Mouse (Mus musculus): ENCODE measurements at regions not wholly inside any gene's neighbourhood (a gene's known extent, or its start where the extent isn't known, plus 50 kb on each side); places are given as distances from the start of the nearest gene placed in this dataset.

DNA sequence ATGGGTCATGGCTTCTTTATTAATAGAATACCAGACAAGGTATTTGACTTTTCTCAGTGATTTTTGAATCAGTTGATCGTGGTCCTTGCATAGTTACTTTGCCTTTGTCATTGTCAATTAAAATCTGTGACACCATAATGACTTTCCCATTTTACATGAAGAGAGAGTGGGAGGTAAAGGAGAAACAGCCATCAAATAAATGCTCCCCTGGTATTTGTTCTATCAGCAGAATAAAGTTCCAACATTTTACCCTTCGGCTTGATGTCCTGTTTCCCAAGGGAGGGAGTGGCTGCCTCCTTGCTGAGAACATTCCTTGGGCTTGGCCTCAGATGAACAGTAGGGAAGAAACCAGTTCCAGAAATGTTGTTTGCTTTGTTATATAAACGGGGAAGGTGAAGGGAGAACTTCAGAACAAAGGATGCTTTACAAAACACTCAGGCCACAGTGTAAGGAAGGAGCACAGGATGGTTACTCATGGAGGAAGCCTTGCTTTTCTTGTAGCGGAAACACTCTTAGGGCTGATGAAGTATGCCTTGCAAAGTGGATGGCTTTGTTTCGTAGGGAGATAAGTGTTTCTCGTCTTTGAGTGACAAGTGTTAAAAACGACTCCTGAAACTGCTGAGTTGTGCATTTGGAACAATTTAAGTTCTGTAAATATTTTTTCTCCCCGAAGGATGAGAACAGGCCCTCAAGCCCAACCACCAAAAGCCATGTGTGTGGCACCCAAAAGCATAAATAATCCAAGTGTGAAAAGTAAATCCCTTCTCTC lies 404.8 kb upstream of the Alcam start:
- Histone ChIP-seq H3K27me3 (no peaks in the 10 kb centered on the region), H3K36me3 (no peaks in the 10 kb centered on the region), H3K9me3 (no peaks in the 10 kb centered on the region), H3K4me1 (no peaks in the 10 kb centered on the region), H3K27ac (no peak overlapping the region), H3K4me2 (no peak overlapping the region), H3K4me3 (no peak overlapping the region), H3K9ac (no peak overlapping the region)
- ATAC-seq (ENCODE audit: insufficient number of reproducible peaks, insufficient read depth, low FRiP score, low TSS enrichment, low read depth): no peak
- WGBS: 39% methylated on average over 8 of the region's 8 CpGs

GRCm38 (mm10) chr16:52851129-52851528 lies 397.3 kb upstream of the Alcam start:
- H3K9ac ChIP-seq: no peak overlapping the region
- H3K36me3 ChIP-seq: no peaks in the 10 kb centered on the region
- H3K27me3 ChIP-seq: no peaks in the 10 kb centered on the region
- no peak overlapping the region for H3K4me3 ChIP-seq
- no peak overlapping the region for H3K27ac ChIP-seq
- no peaks in the 10 kb centered on the region for H3K4me1 ChIP-seq
- no peak for ATAC-seq (ENCODE audit: insufficient number of reproducible peaks, insufficient read depth, low FRiP score, low TSS enrichment, low read depth)
- WGBS: 93% methylated on average over 2 of the region's 2 CpGs
- H3K9me3 ChIP-seq: no peaks in the 10 kb centered on the region
- no peak overlapping the region for H3K4me2 ChIP-seq

DNA sequence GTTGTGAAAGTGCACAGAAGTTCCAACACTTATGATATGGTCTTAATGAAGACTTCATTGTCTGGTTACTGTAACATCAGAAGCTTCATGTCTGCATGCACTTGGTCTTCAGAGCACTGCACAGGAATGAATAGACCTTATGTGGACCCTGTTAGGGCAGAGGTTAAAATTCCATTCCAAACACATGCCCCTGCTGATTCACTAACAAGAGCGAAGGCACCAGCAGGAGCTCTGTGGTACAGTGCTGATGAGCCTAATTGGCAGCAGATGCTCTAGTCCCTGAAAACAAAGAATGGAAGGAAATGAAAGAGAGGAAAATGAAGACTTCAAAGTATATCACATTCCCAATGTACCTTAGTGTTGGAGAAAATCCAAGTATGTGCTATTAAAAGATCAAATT lies 365.1 kb upstream of the Alcam start:
- Histone ChIP-seq H3K36me3 (no peaks in the 10 kb centered on the region), H3K4me3 (no peak overlapping the region), H3K27ac (no peak overlapping the region), H3K9me3 (no peaks in the 10 kb centered on the region), H3K9ac (no peak overlapping the region), H3K27me3 (no peaks in the 10 kb centered on the region), H3K4me2 (no peak overlapping the region), H3K4me1 (no peaks in the 10 kb centered on the region)
- 14% methylated on average over 1 of the region's 1 CpGs for WGBS
- no peak for ATAC-seq (ENCODE audit: insufficient number of reproducible peaks, insufficient read depth, low FRiP score, low TSS enrichment, low read depth)

GRCm38 (mm10) chr16:52811219-52811618 lies 357.3 kb upstream of the Alcam start:
- Histone ChIP-seq H3K4me1 (no peaks in the 10 kb centered on the region), H3K27me3 (no peaks in the 10 kb centered on the region), H3K9ac (no peak overlapping the region), H3K36me3 (no peaks in the 10 kb centered on the region), H3K4me3 (no peak overlapping the region), H3K4me2 (no peak overlapping the region), H3K9me3 (no peaks in the 10 kb centered on the region), H3K27ac (no peak overlapping the region)
- ATAC-seq (ENCODE audit: insufficient number of reproducible peaks, insufficient read depth, low FRiP score, low TSS enrichment, low read depth): no peak
- 23% methylated on average over 3 of the region's 3 CpGs for WGBS

DNA sequence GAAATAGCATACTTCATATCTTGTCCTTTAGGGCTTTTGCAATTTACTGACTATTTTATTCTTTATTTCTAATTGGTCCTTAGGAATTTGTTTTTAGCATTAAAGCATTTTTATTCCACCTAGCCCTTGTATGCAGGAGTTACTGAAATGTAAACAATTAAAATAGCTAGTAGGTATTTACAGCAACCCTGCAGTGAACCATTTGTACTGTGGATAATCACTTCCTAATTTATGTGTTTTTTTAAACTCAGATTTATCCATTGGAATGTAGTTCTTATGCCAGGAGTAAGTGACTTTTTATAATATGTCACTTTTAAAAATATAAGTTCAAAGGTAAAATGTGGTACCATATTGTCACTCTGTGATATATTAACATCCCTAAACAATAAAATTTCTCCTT lies 350.5 kb upstream of the Alcam start:
- no peaks in the 10 kb centered on the region for H3K9me3 ChIP-seq
- no peaks in the 10 kb centered on the region for H3K4me1 ChIP-seq
- H3K36me3 ChIP-seq: no peaks in the 10 kb centered on the region
- H3K9ac ChIP-seq: no peak overlapping the region
- no peak for ATAC-seq (ENCODE audit: insufficient number of reproducible peaks, insufficient read depth, low FRiP score, low TSS enrichment, low read depth)
- no peak overlapping the region for H3K4me3 ChIP-seq
- no peak overlapping the region for H3K4me2 ChIP-seq
- H3K27ac ChIP-seq: no peak overlapping the region
- no peaks in the 10 kb centered on the region for H3K27me3 ChIP-seq

DNA sequence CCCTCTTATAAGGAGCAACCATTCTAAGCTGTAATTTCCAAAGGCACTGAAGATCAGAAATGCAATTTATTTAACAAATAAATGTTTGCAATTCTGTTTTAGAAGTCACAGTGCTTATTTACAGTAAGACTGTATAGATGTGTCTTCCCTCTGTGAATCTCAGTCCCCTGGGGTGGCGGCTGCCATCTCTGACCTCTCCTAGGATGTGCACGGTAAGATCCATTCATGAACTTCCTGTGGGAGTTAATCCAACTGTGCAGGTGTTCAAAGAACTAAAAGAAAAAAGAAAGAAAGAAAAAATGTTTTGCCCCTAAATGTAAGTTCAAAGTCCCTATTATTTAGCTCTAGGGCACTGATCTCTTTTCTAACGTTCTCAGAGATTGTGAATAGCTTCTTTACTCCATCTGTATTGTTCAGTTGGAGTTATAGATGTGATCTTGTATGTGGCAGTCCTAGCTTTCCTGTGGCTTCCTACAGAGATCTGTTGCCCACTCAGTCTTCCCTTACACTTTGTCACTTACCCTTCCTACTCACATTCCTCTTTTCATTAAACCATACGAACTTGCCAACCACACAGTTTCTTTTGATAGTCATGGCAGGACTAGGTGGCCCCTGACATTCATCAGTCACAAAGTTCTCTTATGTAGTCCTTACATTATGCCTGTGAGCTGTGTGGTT lies 346.0 kb upstream of the Alcam start:
- H3K4me1 ChIP-seq: no peaks in the 10 kb centered on the region
- 43% methylated on average over 4 of the region's 4 CpGs for WGBS
- no peaks in the 10 kb centered on the region for H3K27me3 ChIP-seq
- no peaks in the 10 kb centered on the region for H3K36me3 ChIP-seq
- ATAC-seq (ENCODE audit: insufficient number of reproducible peaks, insufficient read depth, low FRiP score, low TSS enrichment, low read depth): no peak
- no peaks in the 10 kb centered on the region for H3K9me3 ChIP-seq
- no peak overlapping the region for H3K9ac ChIP-seq
- H3K4me2 ChIP-seq: no peak overlapping the region
- no peak overlapping the region for H3K27ac ChIP-seq
- no peak overlapping the region for H3K4me3 ChIP-seq

GRCm38 (mm10) chr16:52795184-52795583 lies 341.3 kb upstream of the Alcam start:
- Histone ChIP-seq H3K27ac (no peak overlapping the region), H3K27me3 (no peaks in the 10 kb centered on the region), H3K9me3 (no peaks in the 10 kb centered on the region), H3K4me1 (no peaks in the 10 kb centered on the region), H3K4me3 (no peak overlapping the region), H3K36me3 (no peaks in the 10 kb centered on the region), H3K9ac (no peak overlapping the region), H3K4me2 (no peak overlapping the region)
- ATAC-seq (ENCODE audit: insufficient number of reproducible peaks, insufficient read depth, low FRiP score, low TSS enrichment, low read depth): no peak
- WGBS: 80% methylated on average over 1 of the region's 1 CpGs

DNA sequence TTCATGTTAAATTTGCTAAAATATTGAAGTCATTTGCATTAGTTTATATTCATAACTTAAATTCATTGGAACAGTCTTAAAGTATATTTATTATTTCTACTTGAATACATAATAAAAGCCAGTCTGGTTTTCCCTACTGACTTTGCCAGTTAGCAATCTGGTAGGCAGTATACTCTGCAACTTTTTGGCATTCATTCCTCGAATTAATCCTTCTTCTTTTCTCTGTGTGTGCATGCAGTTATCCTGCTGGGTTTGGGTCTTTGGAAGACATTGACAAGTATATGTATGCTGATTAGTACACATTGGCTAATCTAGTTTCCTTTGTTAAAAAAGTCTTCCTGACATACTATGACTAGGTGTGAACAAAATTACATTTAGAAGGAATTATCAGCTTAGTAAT lies 336.1 kb upstream of the Alcam start:
- no peak for ATAC-seq (ENCODE audit: insufficient number of reproducible peaks, insufficient read depth, low FRiP score, low TSS enrichment, low read depth)
- Histone ChIP-seq H3K27me3 (no peaks in the 10 kb centered on the region), H3K4me3 (no peak overlapping the region), H3K9me3 (no peaks in the 10 kb centered on the region), H3K4me1 (no peaks in the 10 kb centered on the region), H3K36me3 (no peaks in the 10 kb centered on the region), H3K4me2 (no peak overlapping the region), H3K27ac (no peak overlapping the region), H3K9ac (no peak overlapping the region)
- 72% methylated on average over 1 of the region's 1 CpGs for WGBS

GRCm38 (mm10) chr16:52747744-52748143 lies 293.9 kb upstream of the Alcam start:
- ATAC-seq (ENCODE audit: insufficient number of reproducible peaks, insufficient read depth, low FRiP score, low TSS enrichment, low read depth): no peak
- H3K4me2 ChIP-seq: no peak overlapping the region
- H3K27ac ChIP-seq: no peak overlapping the region
- no peaks in the 10 kb centered on the region for H3K36me3 ChIP-seq
- no peak overlapping the region for H3K4me3 ChIP-seq
- peaks cover 4% of the 10 kb centered on the region; the same call in 1 of the 2 replicates for H3K4me1 ChIP-seq
- no peak overlapping the region for H3K9ac ChIP-seq
- H3K27me3 ChIP-seq: no peaks in the 10 kb centered on the region
- H3K9me3 ChIP-seq: no peaks in the 10 kb centered on the region
- 93% methylated on average over 3 of the region's 3 CpGs for WGBS

- Histone ChIP-seq H3K4me3 (no peak overlapping the region), H3K27ac (no peak overlapping the region), H3K9ac (no peak overlapping the region), H3K27me3 (no peaks in the 10 kb centered on the region), H3K36me3 (no peaks in the 10 kb centered on the region), H3K4me1 (peaks cover 4% of the 10 kb centered on the region; the same call in 1 of the 2 replicates), H3K9me3 (no peaks in the 10 kb centered on the region), H3K4me2 (no peak overlapping the region)
- WGBS: 41% methylated on average over 3 of the region's 3 CpGs
- no peak for ATAC-seq (ENCODE audit: insufficient number of reproducible peaks, insufficient read depth, low FRiP score, low TSS enrichment, low read depth)
Observed at GRCm38 (mm10) chr16:52746186-52746585, 292.3 kb upstream of the Alcam start.

DNA sequence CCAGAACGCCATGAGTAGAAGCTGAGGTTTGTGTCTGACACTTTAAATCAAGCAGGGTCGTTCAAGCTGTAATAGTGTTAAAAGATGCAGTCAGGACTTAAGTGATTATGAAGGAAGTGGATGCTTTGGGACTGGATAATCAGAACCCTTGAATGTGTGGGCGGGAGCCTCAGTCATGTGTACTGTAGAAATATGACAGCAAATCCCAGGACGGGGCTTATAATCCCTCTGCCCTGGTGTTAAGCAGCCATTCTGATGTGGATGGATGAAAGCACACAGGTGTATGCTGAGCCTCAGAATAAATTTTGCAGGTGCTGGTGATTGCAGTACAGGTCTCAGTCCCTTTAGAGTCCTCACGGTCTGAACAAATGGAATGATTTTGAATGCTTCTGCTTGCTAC lies 290.8 kb upstream of the Alcam start:
- no peak for ATAC-seq (ENCODE audit: insufficient number of reproducible peaks, insufficient read depth, low FRiP score, low TSS enrichment, low read depth)
- H3K27ac ChIP-seq: no peak overlapping the region
- H3K9me3 ChIP-seq: no peaks in the 10 kb centered on the region
- no peak overlapping the region for H3K4me3 ChIP-seq
- 72% methylated on average over 5 of the region's 5 CpGs for WGBS
- H3K4me1 ChIP-seq: peaks cover 4% of the 10 kb centered on the region; the same call in 1 of the 2 replicates
- no peaks in the 10 kb centered on the region for H3K27me3 ChIP-seq
- H3K4me2 ChIP-seq: no peak overlapping the region
- H3K36me3 ChIP-seq: no peaks in the 10 kb centered on the region
- no peak overlapping the region for H3K9ac ChIP-seq

- no peak overlapping the region for H3K4me2 ChIP-seq
- no peaks in the 10 kb centered on the region for H3K9me3 ChIP-seq
- H3K4me1 ChIP-seq: peaks cover 4% of the 10 kb centered on the region; the same call in 1 of the 2 replicates
- H3K27ac ChIP-seq: no peak overlapping the region
- no peaks in the 10 kb centered on the region for H3K27me3 ChIP-seq
- 54% methylated on average over 3 of the region's 3 CpGs for WGBS
- no peak for ATAC-seq (ENCODE audit: insufficient number of reproducible peaks, insufficient read depth, low FRiP score, low TSS enrichment, low read depth)
- no peak overlapping the region for H3K4me3 ChIP-seq
- H3K36me3 ChIP-seq: no peaks in the 10 kb centered on the region
- no peak overlapping the region for H3K9ac ChIP-seq
Observed at GRCm38 (mm10) chr16:52742166-52742565, 288.3 kb upstream of the Alcam start.
